Mouse (Mus musculus) heart, postnatal 0 days (tissue): ENCODE results near the gene Usp40. TPM values are rescaled to one million over a fixed set of nuclear protein-coding genes. Genes with fewer than 3 reads are reported as not detected.

Experiments used
- ATAC-seq: fragments of 200-750 bp; cut with Nextera tagmentation; 2 replicates; pipeline ENCODE4 v1.8.0; 2017; ENCODE audit warnings: low read depth, moderate number of reproducible peaks, moderate library complexity; ENCODE audit not compliant: insufficient read depth
- DNase-seq: peaks from one replicate; pipeline ENCODE4 v3.0.0-alpha.2; 2016; ENCODE audit warnings: low spot score
- H3K27ac ChIP-seq: fragments of 300-500 bp; sonication (generic); 2 replicates; pipeline ENCODE4 v1.5.1; 2014; ENCODE audit warnings: low read depth, mild to moderate bottlenecking
- H3K27me3 ChIP-seq: fragments of 300-500 bp; sonication (generic); 2 replicates; pipeline ENCODE4 v1.6.1; 2014; ENCODE audit warnings: low read length, mixed read lengths; ENCODE audit not compliant: control insufficient read depth, insufficient read depth
- H3K36me3 ChIP-seq: fragments of 300-500 bp; sonication (generic); replicated peaks from 2 replicates; pipeline ENCODE4 v1.6.1; 2014; ENCODE audit warnings: low read length, mixed read lengths; ENCODE audit not compliant: control insufficient read depth, insufficient read depth
- H3K4me1 ChIP-seq: fragments of 300-500 bp; sonication (generic); 2 replicates; pipeline ENCODE4 v1.6.1; 2014; ENCODE audit warnings: antibody characterized with exemption; ENCODE audit not compliant: control insufficient read depth, insufficient read depth
- H3K4me2 ChIP-seq: fragments of 300-500 bp; sonication (generic); 2 replicates; pipeline ENCODE4 v1.6.1; 2014; ENCODE audit warnings: low read depth, mild to moderate bottlenecking, low read length, moderate library complexity
- H3K4me3 ChIP-seq: fragments of 300-500 bp; sonication (generic); 2 replicates; pipeline ENCODE4 v1.5.1; 2014; ENCODE audit warnings: low read depth, low read length
- H3K9ac ChIP-seq: fragments of 300-500 bp; sonication (generic); replicated peaks from 2 replicates; pipeline ENCODE4 v1.6.1; 2014; ENCODE audit warnings: low read depth, low read length, mixed read lengths
- H3K9me3 ChIP-seq: fragments of 300-500 bp; sonication (generic); replicated peaks from 2 replicates; pipeline ENCODE4 v1.6.1; 2016; ENCODE audit warnings: low read length; ENCODE audit not compliant: control insufficient read depth
- CTCF ChIP-seq: IDR thresholded peaks from 2 replicates; pipeline ENCODE4 v1.5.1; 2016; ENCODE audit warnings: antibody characterized with exemption, control low read depth, low read depth
- EP300 ChIP-seq: IDR thresholded peaks from 2 replicates; pipeline ENCODE4 v1.6.1; 2016; ENCODE audit warnings: antibody characterized with exemption, low read depth
- WGBS: fragments of 180-500 bp; shearing (Covaris S2); extraction: QIAGEN DNeasy Blood & Tissue Kit; methylation state at CpG from one replicate; pipeline ENCODE4 v1.1.7; 2014; 5-methylcytosine and 5-hydroxymethylcytosine counted together
- microRNA-seq: library from miRNA; unstranded; fragments of <30 nt; microRNA quantifications from one replicate; pipeline ENCODE4, GENCODE M21; 2016
- polyA plus RNA-seq: library from polyadenylated mRNA; unstranded; fragments of >200 nt; fragmentation: Nextera tagmentation; extraction: Ambion mirVana; gene quantifications from 2 replicates; pipeline ENCODE4 v1.2.1, GENCODE M21; 2015
- total RNA-seq: library from RNA; depleted of rRNA; stranded (reverse); fragments of >200 nt; gene quantifications from 2 replicates; pipeline ENCODE4 v1.2.3, GENCODE M21; 2014; ENCODE audit warnings: low replicate concordance; rRNA removed

Gene Usp40
- total and polyA plus RNA-seq, 2 experiments from 2014 or later = 18.6 to 27.4 TPM

GRCm38 (mm10) chr1:87902186-87902585 is 106.2 kb downstream of the Usp40 start:
- DNase-seq (no peak), ATAC-seq (no peak)
- 0 out of 2 replicates have a peak, but pooled peaks cover 4% of the 10 kb centered on the region for H3K36me3 ChIP-seq
- no peaks in the 10 kb centered on the region for H3K9me3 ChIP-seq
- H3K9ac ChIP-seq = no peak overlapping the region
- no peak overlapping the region for H3K4me3 ChIP-seq
- no peak overlapping the region for H3K4me2 ChIP-seq
- TF ChIP-seq EP300 = no peak
- TF ChIP-seq CTCF = no peak
- no peak overlapping the region for H3K27ac ChIP-seq
- H3K27me3 ChIP-seq = no peaks in the 10 kb centered on the region
- H3K4me1 ChIP-seq = peaks cover 24% of the 10 kb centered on the region

GRCm38 (mm10) chr1:87900979-87901378 is 107.4 kb downstream of the Usp40 start:
- H3K9me3 ChIP-seq = no peaks in the 10 kb centered on the region
- no peaks in the 10 kb centered on the region for H3K27me3 ChIP-seq
- H3K4me2 ChIP-seq = peak overlapping the region; percentile 35
- H3K36me3 ChIP-seq = no peaks in the 10 kb centered on the region
- H3K27ac ChIP-seq = peak overlapping the region; percentile 67
- TF ChIP-seq CTCF = no peak
- 0 out of 2 replicates have a peak, but pooled peaks have one; percentile 51 for TF ChIP-seq EP300
- H3K4me1 ChIP-seq = peaks cover 24% of the 10 kb centered on the region
- no peak overlapping the region for H3K9ac ChIP-seq
- 41% methylated on average over 6 of the region's 6 CpGs for WGBS
- ATAC-seq = peak; percentile 93
- H3K4me3 ChIP-seq = no peak overlapping the region
- peak; percentile 81 for DNase-seq

GRCm38 (mm10) chr1:87899701-87900100 is 108.7 kb downstream of the Usp40 start:
- Histone ChIP-seq H3K4me2 (no peak overlapping the region), H3K9me3 (no peaks in the 10 kb centered on the region), H3K9ac (no peak overlapping the region), H3K27me3 (no peaks in the 10 kb centered on the region), H3K4me3 (no peak overlapping the region), H3K36me3 (no peaks in the 10 kb centered on the region), H3K4me1 (peaks cover 24% of the 10 kb centered on the region), H3K27ac (peak overlapping the region; percentile 13; the same call in 1 of the 2 replicates)
- WGBS = 48% methylated on average over 2 of the region's 2 CpGs
- no peak for DNase-seq
- ATAC-seq = no peak
- TF ChIP-seq EP300 (no peak), CTCF (no peak)

GRCm38 (mm10) chr1:87896921-87897320 is 111.4 kb downstream of the Usp40 start:
- Histone ChIP-seq H3K4me1 (peaks cover 33% of the 10 kb centered on the region), H3K9ac (no peak overlapping the region), H3K4me2 (no peak overlapping the region), H3K27ac (no peak overlapping the region), H3K27me3 (no peaks in the 10 kb centered on the region), H3K36me3 (no peaks in the 10 kb centered on the region), H3K9me3 (no peaks in the 10 kb centered on the region), H3K4me3 (no peak overlapping the region)
- TF ChIP-seq CTCF (no peak), EP300 (no peak)
- DNase-seq = no peak
- 88% methylated on average over 2 of the region's 2 CpGs for WGBS
- no peak for ATAC-seq

Small RNA genes within 50 kb of the gene (microRNA-seq; reads per million reads assigned to microRNA genes)
- not detected for gene Gm25198

Other genes with a start within 250 kb of the Usp40 start
- 0.11 TPM in 1 of 2 replicates, not detected in the other for gene Sag, start 204.9 kb downstream of the Usp40 start, total RNA-seq
- 0.31 and 0.40 TPM in 2 replicates for gene Sag, start 204.9 kb downstream of the Usp40 start, polyA plus RNA-seq
- gene Dgkd, start 155.3 kb downstream of the Usp40 start, total RNA-seq = 37.3 and 40.5 TPM in 2 replicates
- gene Dgkd, start 155.3 kb downstream of the Usp40 start, polyA plus RNA-seq = 12.4 and 14.1 TPM in 2 replicates
- not detected in 2 replicates for gene Ugt1a10, start 46.8 kb upstream of the Usp40 start, total RNA-seq
- gene Ugt1a10, start 46.8 kb upstream of the Usp40 start, polyA plus RNA-seq = not detected in 2 replicates
- not detected in 2 replicates for gene Ugt1a9, start 62.2 kb upstream of the Usp40 start, total RNA-seq
- gene Ugt1a9, start 62.2 kb upstream of the Usp40 start, polyA plus RNA-seq = not detected in 2 replicates
- not detected in 2 replicates for gene Ugt1a8, start 79.3 kb upstream of the Usp40 start, total RNA-seq
- gene Ugt1a8, start 79.3 kb upstream of the Usp40 start, polyA plus RNA-seq = not detected in 2 replicates
- 0.73 and 0.99 TPM in 2 replicates for gene Ugt1a7c, start 86.5 kb upstream of the Usp40 start, total RNA-seq
- 1.8 and 1.9 TPM in 2 replicates for gene Ugt1a7c, start 86.5 kb upstream of the Usp40 start, polyA plus RNA-seq
- gene Ugt1a6b, start 94.7 kb upstream of the Usp40 start, total RNA-seq = 0.19 and 0.27 TPM in 2 replicates
- gene Ugt1a6b, start 94.7 kb upstream of the Usp40 start, polyA plus RNA-seq = 0.14 TPM in 1 of 2 replicates, not detected in the other
- 1.9 and 2.2 TPM in 2 replicates for gene Ugt1a6a, start 126.3 kb upstream of the Usp40 start, total RNA-seq
- gene Ugt1a6a, start 126.3 kb upstream of the Usp40 start, polyA plus RNA-seq = 0.66 and 1.0 TPM in 2 replicates
- gene Ugt1a5, start 157.5 kb upstream of the Usp40 start, total RNA-seq = not detected in 2 replicates
- not detected in 2 replicates for gene Ugt1a5, start 157.5 kb upstream of the Usp40 start, polyA plus RNA-seq
- not detected in 2 replicates for gene Ugt1a2, start 192.1 kb upstream of the Usp40 start, total RNA-seq
- gene Ugt1a2, start 192.1 kb upstream of the Usp40 start, polyA plus RNA-seq = not detected in 2 replicates
- 0.46 and 3.8 TPM in 2 replicates for gene Dnajb3, start 197.2 kb upstream of the Usp40 start, total RNA-seq
- 2.7 and 3.2 TPM in 2 replicates for gene Dnajb3, start 197.2 kb upstream of the Usp40 start, polyA plus RNA-seq
- gene Ugt1a1, start 203.4 kb upstream of the Usp40 start, total RNA-seq = not detected in 2 replicates
- gene Ugt1a1, start 203.4 kb upstream of the Usp40 start, polyA plus RNA-seq = 0.07 TPM in 1 of 2 replicates, not detected in the other
- gene Mroh2a, start 218.4 kb upstream of the Usp40 start, total RNA-seq = not detected in 2 replicates
- 0.08 and 0.23 TPM in 2 replicates for gene Mroh2a, start 218.4 kb upstream of the Usp40 start, polyA plus RNA-seq